Mouse (Mus musculus) E14TG2a.4 (cell line): Measurements from ENCODE around the gene Pde4d.

ENCODE experiments used
- H3K27me3 ChIP-seq: 2 replicates; pipeline ENCODE4 v1.6.1; 2014; ENCODE audit warnings: low read length, control low read depth; ENCODE audit not compliant: insufficient read depth
- H3K36me3 ChIP-seq: 2 replicates; pipeline ENCODE4 v1.6.1; 2014; ENCODE audit warnings: low read length, control low read depth; ENCODE audit not compliant: insufficient read depth
- H3K4me1 ChIP-seq: replicated peaks from 2 replicates; pipeline ENCODE4 v1.6.1; 2014; ENCODE audit warnings: low read depth, low read length, control low read depth
- H3K4me3 ChIP-seq: replicated peaks from 2 replicates; pipeline ENCODE4 v1.5.1; 2014; ENCODE audit warnings: mild to moderate bottlenecking, low read length
- H3K9me3 ChIP-seq: 2 replicates; pipeline ENCODE4 v1.6.1; 2014; ENCODE audit warnings: low read length, control low read depth
- CTCF ChIP-seq: conservative IDR thresholded peaks from 2 replicates; pipeline ENCODE4 v1.5.1; 2014; ENCODE audit warnings: low read length
- NANOG ChIP-seq: IDR thresholded peaks from 2 replicates; pipeline ENCODE4 v1.6.1; 2014; ENCODE audit warnings: borderline replicate concordance, low read length, mixed read lengths
- POU5F1 ChIP-seq: IDR thresholded peaks from 2 replicates; pipeline ENCODE4 v1.6.1; 2014; ENCODE audit warnings: low read length, borderline replicate concordance

The Pde4d gene

DNA sequence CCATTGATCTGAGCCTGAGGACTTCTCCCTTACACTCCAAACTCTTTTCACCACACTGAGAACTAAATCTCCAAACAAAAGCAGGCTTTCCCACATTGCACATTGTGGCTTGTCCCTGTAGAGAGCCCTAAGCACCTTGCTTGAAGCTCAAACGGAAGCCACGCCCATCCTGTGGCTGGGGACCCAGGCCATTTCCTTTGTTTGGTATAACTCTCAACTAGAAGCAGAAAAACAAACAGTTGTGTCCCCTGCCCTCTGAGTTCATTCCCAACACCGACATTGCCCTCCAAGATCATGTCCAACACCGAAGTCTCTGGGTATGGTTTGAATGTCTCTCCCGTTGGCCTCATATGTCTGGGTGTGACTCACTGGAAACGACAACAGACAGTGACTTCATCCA lies 759.7 kb downstream of the Pde4d start:
- H3K4me3 ChIP-seq = no peak overlapping the region
- peaks cover 15% of the 10 kb centered on the region for H3K4me1 ChIP-seq
- peaks cover 13% of the 10 kb centered on the region for H3K9me3 ChIP-seq
- TF ChIP-seq CTCF = no peak
- H3K36me3 ChIP-seq = no peaks in the 10 kb centered on the region
- H3K27me3 ChIP-seq = peaks cover 30% of the 10 kb centered on the region

DNA sequence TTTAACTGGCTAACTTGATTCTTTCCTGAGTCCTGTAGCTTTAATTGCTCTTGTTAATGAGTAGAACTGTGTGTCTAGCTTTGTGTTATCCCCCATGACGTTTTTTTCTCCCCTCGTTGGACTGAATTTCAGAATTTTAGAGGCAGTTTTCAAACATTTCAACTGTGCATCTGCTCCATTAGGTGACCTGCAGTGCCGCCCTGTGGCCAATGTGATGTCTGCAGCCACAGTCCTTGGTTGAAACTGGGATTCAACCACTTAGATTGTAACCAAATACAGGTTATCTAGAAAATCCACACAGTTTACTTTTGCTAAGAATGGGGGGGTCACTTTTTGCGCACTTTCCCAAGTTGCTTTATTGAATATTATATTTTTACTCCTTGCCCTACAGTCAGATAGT lies 760.7 kb downstream of the Pde4d start:
- H3K4me3 ChIP-seq = no peak overlapping the region
- H3K9me3 ChIP-seq = peaks cover 13% of the 10 kb centered on the region
- TF ChIP-seq NANOG (no peak), CTCF (peak; percentile 91)
- peaks cover 35% of the 10 kb centered on the region for H3K27me3 ChIP-seq
- no peaks in the 10 kb centered on the region for H3K36me3 ChIP-seq
- peaks cover 15% of the 10 kb centered on the region for H3K4me1 ChIP-seq

DNA sequence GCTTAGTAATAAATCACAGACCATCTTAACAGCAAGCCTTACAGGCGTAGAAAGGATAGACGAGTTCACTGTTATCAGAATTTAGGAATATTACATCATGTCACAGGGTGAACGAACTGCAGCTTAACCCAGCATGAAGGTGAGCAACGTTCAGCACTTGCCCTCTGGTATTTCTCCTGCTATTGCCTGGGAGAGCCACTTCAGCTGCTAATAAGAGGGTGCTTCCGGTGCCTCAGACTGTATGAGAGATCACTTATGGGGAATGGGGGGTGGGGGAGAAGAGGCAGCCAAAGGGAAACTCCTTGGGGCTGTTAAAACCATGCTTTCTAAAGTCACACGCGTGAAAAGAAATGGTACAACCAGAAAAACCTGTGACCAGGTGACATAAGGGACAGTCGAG lies 761.7 kb downstream of the Pde4d start:
- Histone ChIP-seq H3K27me3 (peaks cover 31% of the 10 kb centered on the region), H3K9me3 (peaks cover 13% of the 10 kb centered on the region), H3K4me1 (peaks cover 15% of the 10 kb centered on the region), H3K36me3 (no peaks in the 10 kb centered on the region), H3K4me3 (no peak overlapping the region)
- no peak for TF ChIP-seq POU5F1
- no peak for TF ChIP-seq NANOG
- no peak for TF ChIP-seq CTCF

DNA sequence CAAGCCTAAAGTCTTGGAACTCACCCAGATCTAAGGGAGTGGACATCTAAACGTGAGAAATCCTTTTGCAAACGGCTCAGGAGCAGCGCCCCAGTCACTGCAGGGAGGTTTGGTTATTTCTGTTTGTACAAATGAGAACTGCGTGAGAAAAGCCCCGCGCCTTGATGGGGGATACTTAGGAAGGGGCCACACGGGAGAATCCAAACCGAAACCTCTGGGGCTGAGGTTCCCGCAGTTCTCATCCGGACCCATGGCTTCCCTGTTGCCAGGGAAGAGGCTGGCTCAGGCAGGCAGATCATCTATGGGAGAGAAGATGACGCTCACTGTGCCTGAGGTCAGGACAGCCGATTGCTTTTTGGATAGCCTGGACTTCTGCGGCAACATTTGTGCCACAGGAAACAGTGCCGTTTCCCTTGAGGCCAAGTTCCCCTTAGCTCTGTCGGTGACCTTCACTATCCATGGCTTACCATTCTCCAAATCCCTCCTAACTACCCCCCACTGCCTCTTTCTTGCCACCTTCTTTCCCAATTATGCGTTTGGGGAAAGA lies 762.3 kb downstream of the Pde4d start:
- H3K4me3 ChIP-seq = no peak overlapping the region
- peaks cover 15% of the 10 kb centered on the region for H3K4me1 ChIP-seq
- H3K9me3 ChIP-seq = peaks cover 13% of the 10 kb centered on the region
- TF ChIP-seq POU5F1 = no peak
- TF ChIP-seq NANOG = no peak
- no peak for TF ChIP-seq CTCF
- no peaks in the 10 kb centered on the region for H3K36me3 ChIP-seq
- peaks cover 31% of the 10 kb centered on the region for H3K27me3 ChIP-seq

DNA sequence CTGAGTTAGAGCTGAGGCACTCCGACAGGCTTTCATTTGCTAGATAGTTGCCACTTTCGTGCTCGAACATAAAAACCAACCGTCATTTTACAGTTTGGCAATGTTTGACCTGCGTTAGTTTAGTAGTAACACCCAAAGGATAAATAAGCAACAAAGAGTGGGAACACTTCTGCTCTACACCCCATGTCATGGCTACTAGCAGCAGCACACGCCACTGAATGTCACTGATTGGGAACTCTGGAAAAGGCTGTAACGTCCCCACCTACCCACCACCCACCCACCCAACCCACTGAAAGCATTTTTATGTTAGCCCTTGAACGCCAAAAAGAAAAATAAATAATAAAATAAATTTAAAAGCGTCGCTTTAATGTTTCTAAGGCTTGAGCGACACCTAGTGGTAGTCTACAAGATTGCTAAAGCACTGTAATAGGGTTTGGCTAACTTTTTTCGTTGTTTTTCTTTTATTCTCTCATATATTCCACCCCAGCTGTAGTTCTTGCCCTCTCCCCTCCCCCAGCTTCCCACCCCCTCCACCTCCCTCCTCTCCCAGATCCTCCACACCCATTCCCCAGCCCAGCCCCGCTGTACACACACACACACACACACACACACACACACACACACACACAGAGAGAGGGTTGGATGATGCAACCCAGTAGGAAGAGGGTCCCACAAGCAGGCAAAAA lies 763.2 kb downstream of the Pde4d start:
- Histone ChIP-seq H3K4me1 (peaks cover 15% of the 10 kb centered on the region), H3K9me3 (peaks cover 13% of the 10 kb centered on the region), H3K36me3 (no peaks in the 10 kb centered on the region), H3K4me3 (no peak overlapping the region), H3K27me3 (peaks cover 26% of the 10 kb centered on the region)
- TF ChIP-seq POU5F1 (no peak), CTCF (peak; percentile 51)

DNA sequence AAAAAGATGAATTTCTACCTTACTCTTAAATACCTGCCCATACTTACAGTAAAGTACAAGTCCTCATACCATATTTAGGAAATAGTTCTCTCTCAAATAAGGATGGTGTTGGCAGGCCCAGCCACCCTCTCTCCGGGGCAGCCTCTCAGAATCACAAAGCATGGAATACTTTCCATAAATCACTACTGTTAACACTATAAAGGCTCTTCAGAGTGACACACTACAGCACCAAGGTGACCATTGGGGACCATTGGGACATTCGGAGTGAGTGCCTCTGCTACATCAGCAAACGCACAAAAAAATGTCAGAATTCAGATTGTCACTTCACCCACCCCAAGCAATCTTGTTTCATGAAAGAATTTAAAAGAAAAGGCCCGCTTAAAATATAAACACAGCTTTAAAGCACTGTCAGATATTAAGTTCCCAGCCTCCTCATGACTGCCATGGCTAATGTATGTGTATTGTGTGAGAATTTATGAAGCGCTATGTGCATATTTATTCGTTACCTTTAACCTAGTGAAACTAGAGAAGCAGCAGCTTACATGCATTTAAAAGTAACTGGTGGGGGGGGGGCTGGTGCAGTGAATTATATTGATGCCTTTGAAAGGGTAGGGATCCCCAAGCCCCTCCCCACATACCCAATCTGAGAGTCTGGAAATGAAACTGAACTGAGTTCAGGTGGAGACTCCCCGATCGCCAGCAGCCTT lies 769.4 kb downstream of the Pde4d start:
- H3K36me3 ChIP-seq = no peaks in the 10 kb centered on the region
- TF ChIP-seq CTCF = no peak
- no peak for TF ChIP-seq NANOG
- TF ChIP-seq POU5F1 = no peak
- peaks cover 12% of the 10 kb centered on the region; the same call in 1 of the 2 replicates for H3K27me3 ChIP-seq
- H3K9me3 ChIP-seq = peaks cover 6% of the 10 kb centered on the region
- no peak overlapping the region for H3K4me3 ChIP-seq
- no peaks in the 10 kb centered on the region for H3K4me1 ChIP-seq

DNA sequence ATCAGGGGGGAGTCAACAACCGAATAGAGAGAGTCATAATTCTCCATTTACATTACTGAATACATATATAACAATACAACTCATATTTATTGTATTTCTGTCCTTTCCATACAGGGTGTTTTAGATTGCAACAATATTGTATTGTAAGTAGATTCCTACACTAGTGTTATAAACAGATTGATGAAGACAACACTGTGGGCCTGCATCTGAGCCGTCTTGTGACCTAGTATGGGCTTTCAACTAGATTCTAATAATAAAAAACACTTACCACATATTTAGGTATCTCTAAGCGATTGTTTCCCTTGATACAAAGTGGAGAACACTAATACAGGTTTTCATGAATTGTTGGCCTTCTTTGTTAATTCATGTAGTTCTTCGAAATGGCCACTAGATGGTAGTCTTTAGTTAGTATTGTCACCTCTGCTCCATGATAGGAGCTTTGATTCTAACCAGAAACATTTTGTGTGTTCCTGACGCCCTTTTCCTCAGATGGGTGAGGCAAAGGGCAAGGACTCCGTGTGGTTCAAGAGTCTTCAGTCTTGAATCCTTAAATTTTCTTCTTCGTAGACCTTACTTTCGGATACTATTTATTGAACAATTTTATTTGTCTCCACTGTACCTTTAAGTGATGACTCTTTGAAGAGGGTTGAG lies 779.3 kb downstream of the Pde4d start:
- H3K4me3 ChIP-seq = no peak overlapping the region
- peaks cover 35% of the 10 kb centered on the region for H3K4me1 ChIP-seq
- no peaks in the 10 kb centered on the region for H3K36me3 ChIP-seq
- TF ChIP-seq CTCF = peak; percentile 45
- no peak for TF ChIP-seq POU5F1
- no peaks in the 10 kb centered on the region for H3K27me3 ChIP-seq
- H3K9me3 ChIP-seq = peaks cover 11% of the 10 kb centered on the region; the same call in 1 of the 2 replicates

DNA sequence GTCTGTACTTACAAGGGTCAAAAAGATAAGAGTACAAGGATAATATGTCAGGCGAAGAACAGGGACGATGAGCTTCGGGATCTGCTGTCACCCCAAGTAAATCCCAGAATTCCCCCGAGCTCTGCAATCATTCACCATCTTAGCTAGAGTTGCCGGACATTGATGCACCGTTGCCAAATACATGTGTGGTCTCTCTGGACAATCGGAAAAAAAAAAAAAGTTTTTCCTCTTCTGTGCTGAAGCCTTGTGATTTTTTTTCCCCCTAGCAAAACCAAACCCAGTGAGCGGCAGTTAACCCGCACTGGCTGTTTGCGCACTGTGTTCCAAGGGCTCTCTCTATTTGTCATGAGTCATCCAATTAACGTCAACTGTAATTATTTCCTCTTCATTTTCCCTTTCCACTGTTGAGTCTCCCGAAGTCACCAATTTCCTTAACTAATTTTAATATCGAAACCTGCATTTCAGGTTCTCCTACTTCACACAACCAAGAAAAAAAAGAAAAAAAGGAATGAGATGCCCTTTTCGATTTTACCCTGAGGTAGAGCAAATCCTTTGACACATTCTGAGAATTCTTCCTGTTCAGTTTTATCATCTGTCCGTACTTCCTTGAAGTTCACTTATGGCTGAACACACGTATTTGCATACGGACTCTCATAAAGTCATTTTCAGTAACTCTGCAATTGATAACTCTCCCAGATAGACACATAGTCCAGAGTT lies 780.0 kb downstream of the Pde4d start:
- Histone ChIP-seq H3K4me3 (no peak overlapping the region), H3K36me3 (no peaks in the 10 kb centered on the region), H3K27me3 (no peaks in the 10 kb centered on the region), H3K4me1 (peaks cover 42% of the 10 kb centered on the region), H3K9me3 (peaks cover 11% of the 10 kb centered on the region; the same call in 1 of the 2 replicates)
- TF ChIP-seq CTCF = no peak
- no peak for TF ChIP-seq POU5F1
- no peak for TF ChIP-seq NANOG
